Mouse (Mus musculus) midbrain, embryonic 16.5 days (tissue): ENCODE measurements around the gene Asb5. TPM values are rescaled to one million over a fixed set of nuclear protein-coding genes. Genes with fewer than 3 reads are reported as not detected.

Experiments
- ATAC-seq: fragments of 200-750 bp; cut with Nextera tagmentation; 2 replicates; pipeline ENCODE4 v1.8.0; 2017; ENCODE audit warnings: moderate TSS enrichment
- H3K27ac ChIP-seq: fragments of 300-500 bp; sonication (generic); 2 replicates; pipeline ENCODE4 v1.5.1; 2014; ENCODE audit warnings: mild to moderate bottlenecking, low read length, mixed read lengths
- H3K27me3 ChIP-seq: fragments of 300-500 bp; sonication (generic); 2 replicates; pipeline ENCODE4 v1.6.1; 2014; ENCODE audit warnings: low read depth, low read length, mixed read lengths; ENCODE audit not compliant: control insufficient read depth, insufficient read depth
- H3K36me3 ChIP-seq: fragments of 300-500 bp; sonication (generic); 2 replicates; pipeline ENCODE4 v1.6.1; 2014; ENCODE audit warnings: mild to moderate bottlenecking, low read length, moderate library complexity, mixed read lengths; ENCODE audit not compliant: control insufficient read depth, insufficient read depth
- H3K4me1 ChIP-seq: fragments of 300-500 bp; sonication (generic); 2 replicates; pipeline ENCODE4 v1.6.1; 2014; ENCODE audit warnings: mild to moderate bottlenecking, low read length, mixed read lengths; ENCODE audit not compliant: control insufficient read depth, insufficient read depth
- H3K4me2 ChIP-seq: fragments of 300-500 bp; sonication (generic); 2 replicates; pipeline ENCODE4 v1.6.1; 2014; ENCODE audit warnings: mild to moderate bottlenecking, low read length, mixed read lengths
- H3K4me3 ChIP-seq: fragments of 300-500 bp; sonication (generic); 2 replicates; pipeline ENCODE4 v1.5.1; 2014; ENCODE audit warnings: low read depth, mild to moderate bottlenecking, low read length, moderate library complexity, mixed read lengths
- H3K9ac ChIP-seq: fragments of 300-500 bp; sonication (generic); 2 replicates; pipeline ENCODE4 v1.6.1; 2014; ENCODE audit warnings: low read depth, low read length, mixed read lengths
- H3K9me3 ChIP-seq: fragments of 300-500 bp; sonication (generic); replicated peaks from 2 replicates; pipeline ENCODE4 v1.6.1; 2014; ENCODE audit warnings: mild to moderate bottlenecking, low read length, mixed read lengths; ENCODE audit not compliant: control insufficient read depth, poor library complexity, severe bottlenecking
- WGBS: fragments of 180-500 bp; shearing (Covaris S2); extraction: QIAGEN DNeasy Blood & Tissue Kit; methylation state at CpG from one replicate; pipeline ENCODE4 v1.1.7; 2014; 5-methylcytosine and 5-hydroxymethylcytosine counted together
- polyA plus RNA-seq: library from polyadenylated mRNA; unstranded; fragments of >200 nt; fragmentation: Nextera tagmentation; extraction: Ambion mirVana; gene quantifications from 2 replicates; pipeline ENCODE4 v1.2.1, GENCODE M21; 2015

The Asb5 gene
- polyA plus RNA-seq, 1 experiment from 2014 or later: 4.9 TPM

GRCm38 (mm10) chr8:54525606-54526005 is 3.8 kb upstream of the Asb5 start:
- H3K4me2 ChIP-seq: no peak overlapping the region
- H3K9ac ChIP-seq: no peak overlapping the region
- peaks cover 21% of the 10 kb centered on the region for H3K4me1 ChIP-seq
- H3K9me3 ChIP-seq: no peaks in the 10 kb centered on the region
- peaks cover 9% of the 10 kb centered on the region; the same call in 1 of the 2 replicates for H3K36me3 ChIP-seq
- no peaks in the 10 kb centered on the region for H3K27me3 ChIP-seq
- 89% methylated on average over 2 of the region's 2 CpGs for WGBS
- no peak overlapping the region for H3K4me3 ChIP-seq
- no peak for ATAC-seq
- no peak overlapping the region for H3K27ac ChIP-seq

- H3K9me3 ChIP-seq: no peaks in the 10 kb centered on the region
- no peak overlapping the region for H3K27ac ChIP-seq
- H3K4me2 ChIP-seq: no peak overlapping the region
- ATAC-seq: no peak
- peaks cover 5% of the 10 kb centered on the region; the same call in 1 of the 2 replicates for H3K36me3 ChIP-seq
- H3K9ac ChIP-seq: no peak overlapping the region
- peaks cover 21% of the 10 kb centered on the region for H3K4me1 ChIP-seq
- no peaks in the 10 kb centered on the region for H3K27me3 ChIP-seq
- no peak overlapping the region for H3K4me3 ChIP-seq
- WGBS: 97% methylated on average over 6 of the region's 6 CpGs
Observed at GRCm38 (mm10) chr8:54526700-54527099, 2.7 kb upstream of the Asb5 start.

- Histone ChIP-seq H3K4me1 (peaks cover 21% of the 10 kb centered on the region), H3K27me3 (no peaks in the 10 kb centered on the region), H3K4me3 (peak overlapping the region; percentile 97), H3K9me3 (no peaks in the 10 kb centered on the region), H3K4me2 (peak overlapping the region; percentile 72), H3K9ac (peak overlapping the region; percentile 93), H3K36me3 (no peaks in the 10 kb centered on the region), H3K27ac (no peak overlapping the region)
- ATAC-seq: no peak
- 61% methylated on average over 7 of the region's 7 CpGs for WGBS
Observed at GRCm38 (mm10) chr8:54528571-54528970, 809 bp upstream of the Asb5 start.

GRCm38 (mm10) chr8:54535172-54535571 is 5.8 kb downstream of the Asb5 start:
- no peak for ATAC-seq
- Histone ChIP-seq H3K27ac (no peak overlapping the region), H3K4me2 (no peak overlapping the region), H3K4me3 (no peak overlapping the region), H3K27me3 (no peaks in the 10 kb centered on the region), H3K36me3 (no peaks in the 10 kb centered on the region), H3K9me3 (no peaks in the 10 kb centered on the region), H3K9ac (no peak overlapping the region), H3K4me1 (peaks cover 3% of the 10 kb centered on the region; the same call in 1 of the 2 replicates)
- WGBS: 88% methylated on average over 5 of the region's 5 CpGs

- Histone ChIP-seq H3K4me1 (no peaks in the 10 kb centered on the region), H3K27ac (no peak overlapping the region), H3K4me2 (no peak overlapping the region), H3K9me3 (no peaks in the 10 kb centered on the region), H3K27me3 (no peaks in the 10 kb centered on the region), H3K9ac (no peak overlapping the region), H3K36me3 (no peaks in the 10 kb centered on the region), H3K4me3 (no peak overlapping the region)
- ATAC-seq: no peak
- 95% methylated on average over 3 of the region's 3 CpGs for WGBS
Observed at GRCm38 (mm10) chr8:54537285-54537684, 7.9 kb downstream of the Asb5 start.

- WGBS: 79% methylated on average over 1 of the region's 1 CpGs
- no peak overlapping the region for H3K4me3 ChIP-seq
- H3K36me3 ChIP-seq: no peaks in the 10 kb centered on the region
- no peak overlapping the region for H3K9ac ChIP-seq
- no peak overlapping the region for H3K4me2 ChIP-seq
- ATAC-seq: no peak
- H3K27ac ChIP-seq: no peak overlapping the region
- no peaks in the 10 kb centered on the region for H3K9me3 ChIP-seq
- H3K27me3 ChIP-seq: no peaks in the 10 kb centered on the region
- no peaks in the 10 kb centered on the region for H3K4me1 ChIP-seq
Observed at GRCm38 (mm10) chr8:54541331-54541730, 12.0 kb downstream of the Asb5 start.

- H3K4me2 ChIP-seq: no peak overlapping the region
- H3K9ac ChIP-seq: no peak overlapping the region
- H3K4me1 ChIP-seq: no peaks in the 10 kb centered on the region
- no peak overlapping the region for H3K4me3 ChIP-seq
- H3K36me3 ChIP-seq: no peaks in the 10 kb centered on the region
- WGBS: 67% methylated on average over 6 of the region's 6 CpGs
- H3K9me3 ChIP-seq: no peaks in the 10 kb centered on the region
- no peak for ATAC-seq
- H3K27ac ChIP-seq: no peak overlapping the region
- H3K27me3 ChIP-seq: no peaks in the 10 kb centered on the region
Observed at GRCm38 (mm10) chr8:54548383-54548782, 19.0 kb downstream of the Asb5 start.

- H3K27me3 ChIP-seq: no peaks in the 10 kb centered on the region
- H3K4me1 ChIP-seq: no peaks in the 10 kb centered on the region
- H3K4me3 ChIP-seq: no peak overlapping the region
- H3K27ac ChIP-seq: no peak overlapping the region
- no peaks in the 10 kb centered on the region for H3K36me3 ChIP-seq
- WGBS: 95% methylated on average over 12 of the region's 12 CpGs
- H3K9me3 ChIP-seq: no peaks in the 10 kb centered on the region
- ATAC-seq: no peak
- no peak overlapping the region for H3K4me2 ChIP-seq
- H3K9ac ChIP-seq: no peak overlapping the region
Observed at GRCm38 (mm10) chr8:54550026-54550574, 20.7 kb downstream of the Asb5 start.

GRCm38 (mm10) chr8:54554921-54555320 is 25.5 kb downstream of the Asb5 start:
- ATAC-seq: no peak
- H3K27me3 ChIP-seq: no peaks in the 10 kb centered on the region
- 90% methylated on average over 2 of the region's 2 CpGs for WGBS
- no peak overlapping the region for H3K4me2 ChIP-seq
- H3K36me3 ChIP-seq: no peaks in the 10 kb centered on the region
- no peaks in the 10 kb centered on the region for H3K4me1 ChIP-seq
- no peak overlapping the region for H3K9ac ChIP-seq
- H3K27ac ChIP-seq: no peak overlapping the region
- H3K9me3 ChIP-seq: no peaks in the 10 kb centered on the region
- H3K4me3 ChIP-seq: no peak overlapping the region
